Mouse (Mus musculus) hindbrain, embryonic 11.5 days (tissue): ENCODE results near the gene Bahd1. TPM values are rescaled to one million over a fixed set of nuclear protein-coding genes. Genes with fewer than 3 reads are reported as not detected.

Source experiments
- ATAC-seq: fragments of 200-750 bp; cut with Nextera tagmentation; 2 replicates; pipeline ENCODE4 v1.8.0; 2017; ENCODE audit warnings: mild to moderate bottlenecking, moderate TSS enrichment, moderate library complexity; ENCODE audit not compliant: low FRiP score
- DNase-seq: peaks from one replicate; pipeline ENCODE4 v3.0.0-alpha.2; 2015; ENCODE audit warnings: low spot score
- H3K27ac ChIP-seq: fragments of 300-500 bp; sonication (generic); 2 replicates; pipeline ENCODE4 v1.5.1; 2014; ENCODE audit warnings: mild to moderate bottlenecking, low read depth, low read length
- H3K27me3 ChIP-seq: fragments of 300-500 bp; sonication (generic); 2 replicates; pipeline ENCODE4 v1.6.1; 2014; ENCODE audit warnings: mild to moderate bottlenecking, low read length, moderate library complexity, mixed read lengths; ENCODE audit not compliant: control insufficient read depth, insufficient read depth
- H3K36me3 ChIP-seq: fragments of 300-500 bp; sonication (generic); 2 replicates; pipeline ENCODE4 v1.6.1; 2014; ENCODE audit warnings: mild to moderate bottlenecking, low read length, moderate library complexity, mixed read lengths; ENCODE audit not compliant: control insufficient read depth, insufficient read depth
- H3K4me1 ChIP-seq: fragments of 300-500 bp; sonication (generic); replicated peaks from 2 replicates; pipeline ENCODE4 v1.6.1; 2014; ENCODE audit warnings: low read length, mixed read lengths; ENCODE audit not compliant: control insufficient read depth, insufficient read depth
- H3K4me2 ChIP-seq: fragments of 300-500 bp; sonication (generic); replicated peaks from 2 replicates; pipeline ENCODE4 v1.6.1; 2014; ENCODE audit warnings: mild to moderate bottlenecking, low read depth, low read length
- H3K4me3 ChIP-seq: fragments of 300-500 bp; sonication (generic); 2 replicates; pipeline ENCODE4 v1.5.1; 2014; ENCODE audit warnings: low read depth, low read length
- H3K9ac ChIP-seq: fragments of 300-500 bp; sonication (generic); 2 replicates; pipeline ENCODE4 v1.6.1; 2014; ENCODE audit warnings: low read depth, low read length
- H3K9me3 ChIP-seq: fragments of 300-500 bp; sonication (generic); 2 replicates; pipeline ENCODE4 v1.6.1; 2016; ENCODE audit warnings: low read length; ENCODE audit not compliant: control insufficient read depth
- WGBS: fragments of 180-500 bp; shearing (Covaris S2); extraction: QIAGEN DNeasy Blood & Tissue Kit; methylation state at CpG from one replicate; pipeline ENCODE4 v1.1.7; 2014; 5-methylcytosine and 5-hydroxymethylcytosine counted together
- polyA plus RNA-seq: library from polyadenylated mRNA; unstranded; fragments of >200 nt; fragmentation: Nextera tagmentation; extraction: Ambion mirVana; gene quantifications from 2 replicates; pipeline ENCODE4 v1.2.1, GENCODE M21; 2014

Bahd1 gene
- polyA plus RNA-seq, 1 experiment from 2014 or later = 2.1 TPM

- ATAC-seq = no peak
- no peak overlapping the region for H3K27ac ChIP-seq
- WGBS = 92% methylated on average over 8 of the region's 8 CpGs
- no peak overlapping the region for H3K9ac ChIP-seq
- H3K27me3 ChIP-seq = no peaks in the 10 kb centered on the region
- no peaks in the 10 kb centered on the region for H3K36me3 ChIP-seq
- no peaks in the 10 kb centered on the region for H3K9me3 ChIP-seq
- H3K4me2 ChIP-seq = no peak overlapping the region
- no peaks in the 10 kb centered on the region for H3K4me1 ChIP-seq
- no peak overlapping the region for H3K4me3 ChIP-seq
- DNase-seq = no peak
Measured at GRCm38 (mm10) chr2:118875316-118875715, 24.9 kb upstream of the Bahd1 start.

- Histone ChIP-seq H3K9ac (no peak overlapping the region), H3K4me1 (no peaks in the 10 kb centered on the region), H3K4me2 (no peak overlapping the region), H3K4me3 (no peak overlapping the region), H3K36me3 (no peaks in the 10 kb centered on the region), H3K27ac (no peak overlapping the region), H3K9me3 (no peaks in the 10 kb centered on the region), H3K27me3 (no peaks in the 10 kb centered on the region)
- WGBS = 97% methylated on average over 9 of the region's 9 CpGs
- DNase-seq (no peak), ATAC-seq (no peak)
Measured at GRCm38 (mm10) chr2:118876453-118876852, 23.7 kb upstream of the Bahd1 start.

DNA sequence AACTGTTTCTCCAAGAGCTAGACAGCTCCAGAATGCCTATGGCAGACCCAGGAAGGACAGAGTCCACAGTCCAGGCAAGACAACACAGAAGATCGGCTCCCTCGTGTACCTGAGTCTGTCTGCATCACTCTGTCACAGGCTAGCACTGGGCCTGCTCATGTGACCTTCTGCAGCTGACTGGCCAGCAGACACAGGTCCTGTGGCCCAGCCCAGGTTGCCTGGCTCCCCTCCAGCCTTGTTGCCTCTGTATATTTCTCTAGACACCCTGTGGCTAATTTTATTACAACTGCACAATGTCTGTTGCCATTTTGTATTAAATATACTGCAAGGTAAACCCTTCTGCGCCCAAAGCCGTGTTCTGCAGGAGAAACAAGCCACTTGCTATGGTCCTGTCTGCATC, 19.2 kb upstream of the Bahd1 start:
- H3K4me1 ChIP-seq = 0 out of 2 replicates have a peak, but pooled peaks cover 5% of the 10 kb centered on the region
- H3K9ac ChIP-seq = no peak overlapping the region
- no peak for ATAC-seq
- H3K4me3 ChIP-seq = no peak overlapping the region
- H3K27ac ChIP-seq = no peak overlapping the region
- no peaks in the 10 kb centered on the region for H3K27me3 ChIP-seq
- DNase-seq = no peak
- H3K9me3 ChIP-seq = no peaks in the 10 kb centered on the region
- no peaks in the 10 kb centered on the region for H3K36me3 ChIP-seq
- H3K4me2 ChIP-seq = no peak overlapping the region
- WGBS = 90% methylated on average over 4 of the region's 4 CpGs

- Histone ChIP-seq H3K4me2 (no peak overlapping the region), H3K27ac (no peak overlapping the region), H3K27me3 (no peaks in the 10 kb centered on the region), H3K4me1 (0 out of 2 replicates have a peak, but pooled peaks cover 5% of the 10 kb centered on the region), H3K9me3 (no peaks in the 10 kb centered on the region), H3K4me3 (no peak overlapping the region), H3K9ac (no peak overlapping the region), H3K36me3 (no peaks in the 10 kb centered on the region)
- ATAC-seq = no peak
- 88% methylated on average over 5 of the region's 5 CpGs for WGBS
- DNase-seq = no peak
Measured at GRCm38 (mm10) chr2:118881956-118882355, 18.2 kb upstream of the Bahd1 start.

DNA sequence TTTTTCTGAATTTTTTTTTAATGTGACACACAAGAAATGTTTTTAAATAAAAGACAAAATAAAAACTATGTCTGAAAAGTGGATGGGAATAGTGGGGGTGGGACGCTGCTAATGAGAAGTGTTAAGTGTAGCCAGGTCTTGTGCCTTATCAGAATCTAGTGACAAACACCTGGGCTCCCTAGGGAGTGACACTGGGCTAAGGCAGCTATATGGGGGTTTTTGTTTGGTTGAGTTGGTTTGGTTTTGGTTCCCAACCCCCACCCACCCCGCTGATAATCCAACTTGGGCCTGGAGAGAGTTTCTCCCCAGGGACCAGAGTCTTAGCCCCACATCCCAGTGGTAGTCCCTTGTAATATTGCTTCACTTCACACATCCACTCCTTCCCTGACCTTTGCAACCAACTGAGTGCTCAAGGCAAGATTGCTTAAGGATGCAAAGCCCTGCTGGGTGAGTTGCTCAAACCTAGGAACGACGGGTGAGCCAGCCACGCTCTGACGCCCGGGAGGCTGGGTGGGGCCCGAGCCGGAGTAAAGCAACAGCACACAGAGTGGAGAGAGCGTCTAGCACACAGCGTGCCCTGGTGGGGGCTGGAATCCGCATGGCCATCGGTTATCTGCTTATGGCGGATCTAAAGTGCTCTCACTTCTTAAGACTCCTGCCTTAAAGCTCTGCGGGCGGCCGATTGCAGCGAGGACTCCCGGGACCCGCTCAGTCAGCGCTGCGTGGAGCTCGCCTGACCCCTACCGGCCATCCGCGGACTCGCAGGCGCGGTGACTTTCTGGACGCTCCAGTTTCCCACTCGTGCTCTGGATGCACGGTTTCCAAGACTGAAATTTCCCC, 17.1 kb upstream of the Bahd1 start:
- DNase-seq (peak; percentile 88), ATAC-seq (peak; percentile 72)
- Histone ChIP-seq H3K9me3 (no peaks in the 10 kb centered on the region), H3K4me1 (0 out of 2 replicates have a peak, but pooled peaks cover 5% of the 10 kb centered on the region), H3K4me3 (peak overlapping the region; percentile 34), H3K27me3 (0 out of 2 replicates have a peak, but pooled peaks cover 2% of the 10 kb centered on the region), H3K36me3 (no peaks in the 10 kb centered on the region), H3K27ac (no peak overlapping the region), H3K9ac (peak overlapping the region; percentile 56; the same call in 1 of the 2 replicates), H3K4me2 (peak overlapping the region; percentile 72)
- 2% methylated on average over 32 of the region's 32 CpGs for WGBS

DNA sequence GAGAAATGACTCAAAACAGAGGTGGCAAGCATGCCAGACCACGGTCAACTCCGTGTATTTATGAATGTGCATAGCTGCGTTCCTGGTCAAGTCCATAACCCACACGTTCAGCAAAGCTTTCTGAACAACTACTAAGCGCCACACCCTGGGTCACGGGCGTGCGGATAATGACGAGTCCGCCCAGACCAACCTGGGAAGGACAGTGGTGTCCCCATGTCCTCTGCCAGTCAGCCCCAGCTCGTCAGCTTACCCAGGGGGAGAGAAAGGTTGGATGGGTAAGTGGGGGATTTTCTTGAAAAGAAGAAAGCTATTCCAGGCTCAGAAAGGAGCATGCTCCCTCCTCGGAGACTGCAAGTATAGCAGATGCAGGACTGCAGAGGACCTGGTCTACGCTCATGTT, 12.7 kb upstream of the Bahd1 start:
- DNase-seq = no peak
- Histone ChIP-seq H3K27me3 (0 out of 2 replicates have a peak, but pooled peaks cover 2% of the 10 kb centered on the region), H3K9me3 (no peaks in the 10 kb centered on the region), H3K4me1 (0 out of 2 replicates have a peak, but pooled peaks cover 5% of the 10 kb centered on the region), H3K36me3 (no peaks in the 10 kb centered on the region), H3K27ac (no peak overlapping the region), H3K4me3 (no peak overlapping the region), H3K4me2 (no peak overlapping the region), H3K9ac (no peak overlapping the region)
- whole genome bisulfite sequencing = 74% methylated on average over 13 of the region's 13 CpGs
- no peak for ATAC-seq

- H3K4me3 ChIP-seq = no peak overlapping the region
- H3K36me3 ChIP-seq = no peaks in the 10 kb centered on the region
- no peak overlapping the region for H3K9ac ChIP-seq
- ATAC-seq = no peak
- no peaks in the 10 kb centered on the region for H3K9me3 ChIP-seq
- DNase-seq = no peak
- H3K4me2 ChIP-seq = no peak overlapping the region
- H3K27ac ChIP-seq = no peak overlapping the region
- 0 out of 2 replicates have a peak, but pooled peaks cover 2% of the 10 kb centered on the region for H3K27me3 ChIP-seq
- 27% methylated on average over 14 of the region's 14 CpGs for WGBS
- H3K4me1 ChIP-seq = 0 out of 2 replicates have a peak, but pooled peaks cover 3% of the 10 kb centered on the region
Measured at GRCm38 (mm10) chr2:118887845-118888548, 12.2 kb upstream of the Bahd1 start.

DNA sequence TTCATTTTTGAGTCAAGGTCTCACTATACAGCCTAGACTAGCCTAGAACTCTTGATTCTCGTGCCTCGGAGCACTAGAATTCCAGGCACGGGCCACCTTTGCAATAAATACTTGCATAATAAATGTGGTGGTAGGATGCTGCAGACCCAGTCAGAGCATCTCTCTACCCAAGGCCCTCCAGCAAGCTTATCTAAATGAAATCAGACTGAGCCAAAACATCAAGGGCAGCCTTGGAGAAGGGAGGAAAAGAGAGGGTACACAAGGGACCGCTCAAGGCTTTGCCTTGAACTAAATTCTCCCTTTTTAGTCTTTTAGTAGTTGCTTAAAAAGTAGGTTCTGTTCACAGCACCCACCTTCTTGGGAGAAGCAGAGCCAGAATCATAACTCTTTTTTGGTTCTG, 9.0 kb upstream of the Bahd1 start:
- no peaks in the 10 kb centered on the region for H3K36me3 ChIP-seq
- DNase-seq (no peak), ATAC-seq (no peak)
- no peak overlapping the region for H3K9ac ChIP-seq
- H3K27me3 ChIP-seq = peaks cover 20% of the 10 kb centered on the region
- no peak overlapping the region for H3K27ac ChIP-seq
- H3K4me3 ChIP-seq = no peak overlapping the region
- H3K4me2 ChIP-seq = no peak overlapping the region
- peaks cover under 1% of the 10 kb centered on the region; the same call in 1 of the 2 replicates for H3K4me1 ChIP-seq
- H3K9me3 ChIP-seq = no peaks in the 10 kb centered on the region
- 94% methylated on average over 4 of the region's 4 CpGs for WGBS
